Mouse (Mus musculus) liver, adult 10 weeks (tissue): Measurements from ENCODE around the gene Bckdha. TPM values are rescaled to one million over a fixed set of nuclear protein-coding genes. Genes with fewer than 3 reads are reported as not detected.

Experiments
- polyA plus RNA-seq: library from polyadenylated mRNA; stranded (reverse); fragments of 350-450 nt; fragmentation: Illumina TruSeq; extraction: RNeasy Lipid Tissue Mini Kit (QIAGEN cat#74804); gene quantifications from one replicate; pipeline ENCODE4 v1.2.3, GENCODE M21; 2014; ENCODE audit warnings: low read depth, low replicate concordance

Bckdha gene
- polyA plus RNA-seq, result 1.8 TPM

DNA sequence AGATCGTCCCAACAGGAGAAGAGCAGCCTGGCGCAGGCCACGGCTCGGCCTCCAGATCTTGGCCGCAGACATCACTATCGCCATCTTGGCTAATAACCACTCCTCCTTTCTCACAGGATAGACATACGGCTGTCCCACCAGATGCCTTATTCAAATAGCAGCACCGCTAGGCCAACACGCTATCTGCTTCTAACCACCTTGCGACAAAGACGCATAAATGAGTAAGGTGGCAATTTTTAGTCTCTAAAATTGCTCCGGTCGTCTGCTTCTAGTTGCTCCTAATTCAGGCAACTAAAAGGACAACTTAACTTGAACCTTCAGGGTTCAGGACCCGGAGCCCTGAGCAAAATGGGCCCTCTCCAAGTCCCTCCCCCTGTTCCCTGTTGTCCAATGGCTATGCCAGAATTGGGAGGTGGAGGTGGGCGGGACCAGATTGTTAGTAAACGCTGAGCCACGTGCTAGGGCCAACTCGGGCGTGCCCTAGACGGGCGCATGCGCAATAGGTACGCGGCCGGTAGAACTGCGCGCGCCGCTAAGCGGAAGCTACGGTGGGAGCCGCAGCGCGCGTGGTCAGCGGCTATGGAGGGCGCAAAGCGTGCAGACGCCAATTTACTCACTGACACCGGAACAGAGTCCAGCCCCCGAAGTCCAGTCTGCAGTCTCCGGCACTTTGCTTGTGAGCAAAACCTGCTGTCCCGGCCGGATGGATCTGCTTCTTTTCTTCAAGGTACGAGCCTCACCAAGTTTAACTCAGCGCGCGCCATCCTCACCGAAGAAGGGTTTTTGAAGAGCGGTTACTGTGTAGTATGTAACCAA, at the start of gene Bckdha, which contains the start of gene Exosc5:
TSS of gene Bckdha (minus strand) at position 325 of the 816 bp plus-strand sequence.
TSS of gene Exosc5 (plus strand) at position 508 of the 816 bp plus-strand sequence.

DNA sequence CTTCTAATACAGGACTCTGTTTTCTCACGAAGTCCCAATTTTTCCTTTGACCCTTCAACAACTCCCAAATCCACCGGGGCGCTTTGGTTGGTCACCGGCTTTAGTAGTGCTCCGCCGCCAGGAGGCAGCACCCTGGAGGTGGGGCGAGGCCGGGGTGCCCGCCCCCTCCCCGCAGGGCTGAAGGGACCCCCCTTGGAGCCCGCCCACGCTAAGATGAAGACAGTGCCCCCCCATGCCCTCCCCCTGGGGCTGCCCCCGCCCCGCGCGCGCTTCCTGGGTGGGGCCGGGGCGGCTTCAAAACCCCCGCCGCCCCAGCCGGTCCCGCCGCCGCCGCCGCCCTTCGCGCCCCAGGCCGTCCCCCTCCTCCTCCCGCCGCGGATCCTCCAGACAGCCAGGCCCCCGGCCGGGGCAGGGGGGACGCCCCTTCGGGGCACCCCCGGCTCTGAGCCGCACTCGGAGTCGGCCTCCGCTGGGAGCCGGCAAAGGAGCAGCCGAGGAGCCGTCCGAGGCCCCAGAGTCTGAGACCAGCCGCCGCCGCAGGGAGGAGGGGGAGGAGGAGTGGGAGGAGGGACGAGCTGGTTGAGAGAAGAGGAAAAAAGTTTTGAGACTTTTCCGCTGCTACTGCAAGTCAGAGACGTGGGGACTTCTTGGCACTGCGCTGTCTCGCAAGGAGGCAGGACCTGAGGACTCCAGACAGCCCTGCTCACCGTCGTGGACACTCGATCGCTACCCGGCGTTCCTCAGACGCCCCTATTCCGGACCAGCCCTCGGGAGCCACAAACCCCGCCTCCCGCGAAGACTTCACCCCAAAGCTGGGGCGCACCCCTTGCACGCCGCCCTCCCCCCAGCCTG, 28.1 kb upstream of the Bckdha start, which contains the start of gene Tgfb1:
TSS of gene Tgfb1 (plus strand) at position 323 of the 852 bp plus-strand sequence.

DNA sequence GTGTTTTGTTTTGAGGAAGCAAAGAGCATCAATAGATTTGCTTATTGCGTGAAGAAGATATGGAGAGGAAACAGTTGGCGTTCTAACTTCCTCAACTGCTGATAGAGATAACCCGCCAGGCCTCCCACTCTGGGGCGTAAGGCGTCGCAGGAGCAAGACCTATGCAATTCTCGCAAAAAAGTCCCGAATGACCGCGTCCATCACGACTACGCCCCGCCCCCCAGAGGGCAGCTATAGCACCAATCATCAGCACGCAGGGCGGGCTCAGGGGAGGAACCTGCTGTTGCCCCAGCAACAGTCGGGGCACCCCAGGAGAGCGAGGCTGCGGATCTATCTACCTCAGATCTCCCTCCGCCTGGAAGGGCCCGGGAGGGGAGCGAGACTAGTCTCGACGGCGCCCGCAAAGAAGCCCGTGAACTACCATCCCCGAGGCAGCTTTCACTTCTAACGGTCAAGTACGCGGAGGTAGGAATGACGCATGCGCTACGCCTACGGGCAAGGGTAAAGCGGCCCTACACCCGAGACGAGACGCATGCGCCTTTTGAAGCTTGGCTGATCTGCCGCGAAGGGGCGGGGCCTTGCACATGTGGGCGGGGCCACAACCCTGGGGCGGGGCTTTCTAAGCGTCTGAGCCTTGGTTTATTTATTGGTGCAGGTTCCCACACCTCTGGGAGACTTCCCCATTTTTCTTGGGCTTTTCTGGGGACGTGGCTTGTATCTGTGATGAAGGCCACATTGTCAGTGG, 21.9 kb upstream of the Bckdha start, which contains the start of gene B9d2:
TSS of gene B9d2 (plus strand) at position 267 of the 745 bp plus-strand sequence.

DNA sequence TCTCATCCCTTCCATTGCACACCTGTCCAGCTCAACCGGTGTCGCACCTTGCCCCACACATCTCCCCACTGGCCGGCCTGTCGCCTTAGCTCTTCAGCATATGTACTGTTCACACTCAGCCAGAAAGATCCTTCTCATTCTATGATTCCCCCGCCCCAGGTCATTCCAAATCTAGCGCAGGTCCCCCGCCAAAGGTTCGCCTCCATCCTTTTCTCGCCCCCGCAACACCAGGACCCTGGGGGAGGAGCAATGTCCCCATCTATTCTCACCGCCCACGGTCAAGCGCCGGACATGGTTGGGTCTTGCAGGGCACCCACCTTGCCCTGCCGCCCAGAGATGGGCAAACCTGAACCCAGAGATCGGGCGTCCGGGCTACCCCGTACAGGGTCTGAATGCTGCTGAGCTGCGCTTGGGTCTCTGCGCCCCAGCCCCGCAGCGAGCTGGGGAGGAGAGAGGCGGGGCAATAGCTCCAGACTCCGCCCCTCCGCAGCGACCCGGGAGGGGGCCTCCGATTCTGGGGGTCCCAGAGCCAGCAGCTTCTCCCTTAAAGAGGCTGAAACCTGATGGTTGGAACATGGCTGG, 16.0 kb upstream of the Bckdha start, which contains the start of gene Tmem91:
TSS of gene Tmem91 (minus strand) at position 448 of the 582 bp plus-strand sequence.

DNA sequence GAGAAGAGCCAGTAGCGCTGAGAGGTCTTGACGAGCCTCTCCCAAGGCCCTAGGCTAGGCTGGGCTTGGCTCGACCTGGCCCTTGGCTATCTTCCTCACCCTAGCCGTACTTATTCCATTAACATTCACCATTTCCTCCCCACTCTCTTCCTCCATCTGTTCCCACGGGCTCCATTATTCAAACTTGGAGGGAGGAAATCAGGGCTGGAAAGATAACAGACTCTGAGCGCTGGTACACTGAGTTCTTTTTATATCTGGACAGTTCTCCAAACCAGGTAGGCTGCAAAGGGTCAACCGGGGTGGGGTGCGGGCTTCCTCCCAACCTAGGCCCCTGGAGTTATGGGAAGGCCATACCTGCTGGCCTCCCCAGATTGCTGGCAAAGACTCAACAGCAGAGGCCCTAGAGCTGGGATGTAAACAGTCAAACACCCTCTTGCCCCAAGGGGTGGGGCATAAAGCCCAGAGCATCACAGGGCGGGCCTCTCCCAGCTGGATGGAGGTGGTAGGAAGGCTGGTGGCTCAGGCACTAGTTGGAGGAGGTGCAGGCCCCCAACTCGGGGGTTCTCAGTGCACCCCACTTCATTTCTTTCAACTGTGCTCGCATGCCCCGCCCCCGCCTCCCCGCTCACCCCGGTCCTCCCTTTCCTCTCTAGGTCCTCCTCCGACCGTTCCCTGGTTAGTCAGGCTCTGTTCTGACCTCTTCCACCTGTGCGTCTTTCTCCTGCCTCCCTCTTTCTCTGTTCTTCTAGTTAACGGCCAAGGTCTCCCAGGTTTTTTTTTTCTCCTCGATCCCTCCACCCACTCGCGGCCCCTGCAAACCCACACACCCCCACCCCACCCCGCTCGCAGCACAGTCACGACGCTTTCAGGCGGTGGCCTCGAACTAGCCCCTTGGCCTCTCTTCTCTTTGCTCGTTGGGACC, 32.0 kb downstream of the Bckdha start, which contains the start of gene B3gnt8:
TSS of gene B3gnt8 (plus strand) at position 146 of the 922 bp plus-strand sequence.

DNA sequence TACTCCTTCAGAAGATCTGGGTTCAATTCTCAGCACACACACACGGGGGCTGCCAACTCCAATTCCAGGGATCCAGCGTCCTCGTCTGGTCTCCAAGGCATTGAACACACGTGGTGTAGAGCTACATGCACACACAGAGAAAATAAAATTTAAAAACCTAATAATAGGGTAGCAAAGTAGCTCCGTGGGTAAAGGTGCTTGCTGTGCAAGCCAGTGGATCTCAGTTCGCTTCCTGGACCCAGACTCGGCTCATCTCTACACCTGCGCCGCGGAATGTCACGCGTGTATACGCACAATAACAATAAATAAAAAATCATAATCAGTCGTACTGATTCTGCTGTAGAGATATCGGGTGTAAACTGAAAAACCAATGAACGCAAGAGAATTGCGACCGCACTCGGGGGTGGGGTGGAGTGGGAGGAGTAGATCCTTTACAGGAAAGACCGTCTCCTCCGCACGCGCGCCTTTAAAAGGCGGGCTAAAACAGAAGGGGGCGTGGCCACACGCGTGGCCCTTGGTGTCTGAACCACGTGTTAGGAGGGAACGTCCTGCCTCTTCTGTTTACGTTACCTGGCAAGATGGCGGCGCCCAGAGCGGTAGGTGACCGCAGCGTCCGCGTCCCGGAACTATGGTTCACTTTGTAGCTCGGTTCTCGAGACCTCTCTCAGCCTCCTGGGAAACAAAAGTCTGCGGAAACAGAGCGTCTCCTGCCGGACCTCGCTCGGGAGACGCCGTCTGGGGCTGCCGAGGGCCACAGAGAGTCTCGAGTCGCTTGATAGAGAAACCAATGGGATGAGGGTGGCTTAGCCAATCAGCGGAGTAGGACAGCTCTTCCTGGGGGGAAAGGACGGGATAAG, 39.7 kb downstream of the Bckdha start, which contains the start of gene Dmac2:
TSS of gene Dmac2 (plus strand) at position 550 of the 857 bp plus-strand sequence.

DNA sequence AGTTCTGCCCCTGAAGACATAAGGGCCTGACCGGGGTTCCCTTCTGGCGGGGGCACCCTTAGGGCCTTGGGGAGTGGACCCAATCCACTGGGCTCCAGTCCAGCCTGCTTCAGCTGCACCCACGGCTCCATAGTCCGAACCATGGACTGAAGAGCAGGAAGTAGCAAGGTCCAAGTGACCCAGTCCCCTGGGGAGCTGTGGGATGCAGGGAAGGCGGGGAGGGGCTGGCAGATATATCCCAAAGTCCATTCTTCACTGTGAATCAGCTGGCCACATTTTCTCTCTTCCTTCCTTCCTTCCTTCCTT, 43.1 kb downstream of the Bckdha start, which contains the start of gene Erich4:
TSS of gene Erich4 (minus strand) at position 187 of the 306 bp plus-strand sequence.

Other genes starting within 250 kb of the Bckdha start
- gene Cxcl17, start 246.1 kb downstream of the Bckdha start, polyA plus RNA-seq, result not detected
- 193 TPM for gene Ceacam1, start 181.4 kb downstream of the Bckdha start, polyA plus RNA-seq
- gene Ceacam2, start 119.1 kb downstream of the Bckdha start, polyA plus RNA-seq, result not detected
- not detected for gene Erich4, start 43.1 kb downstream of the Bckdha start, polyA plus RNA-seq
- 21.7 TPM for gene Dmac2, start 39.6 kb downstream of the Bckdha start, polyA plus RNA-seq
- not detected for gene B3gnt8, start 32.3 kb downstream of the Bckdha start, polyA plus RNA-seq
- 1.1 TPM for gene Exosc5, start 183 bp upstream of the Bckdha start, polyA plus RNA-seq
- not detected for gene Tmem91, start 16.2 kb upstream of the Bckdha start, polyA plus RNA-seq
- not detected for gene B9d2, start 21.8 kb upstream of the Bckdha start, polyA plus RNA-seq
- gene Tgfb1, start 28.0 kb upstream of the Bckdha start, polyA plus RNA-seq, result 1.1 TPM
- 1.7 TPM for gene Ccdc97, start 60.1 kb upstream of the Bckdha start, polyA plus RNA-seq
- 22.5 TPM for gene Hnrnpul1, start 95.8 kb upstream of the Bckdha start, polyA plus RNA-seq
- gene Axl, start 129.7 kb upstream of the Bckdha start, polyA plus RNA-seq, result 7.3 TPM
- gene Cyp2s1, start 157.9 kb upstream of the Bckdha start, polyA plus RNA-seq, result not detected
- gene Cyp2b10, start 238.6 kb upstream of the Bckdha start, polyA plus RNA-seq, result 97.7 TPM